Mouse (Mus musculus) ES-Bruce4 (cell line): Measurements from ENCODE around the gene Noct.

ENCODE experiments used
- CTCF ChIP-seq: IDR thresholded peaks from one replicate; pipeline ENCODE4 v1.8.1; 2011; ENCODE audit warnings: low read depth, low read length
- POLR2A ChIP-seq: IDR thresholded peaks from one replicate; pipeline ENCODE4 v1.8.1; 2011; ENCODE audit warnings: low read length; ENCODE audit not compliant: insufficient read depth

- TF ChIP-seq POLR2A: no peak
- no peak for TF ChIP-seq CTCF
These were observed 8.6 kb upstream of the Noct start for GRCm38 (mm10) chr3:51215681-51216080.
